Mouse (Mus musculus) heart, postnatal 0 days (tissue): ENCODE measurements around the gene Picalm.

Source experiments
- CTCF ChIP-seq: IDR thresholded peaks from 2 replicates; pipeline ENCODE4 v1.5.1; 2016; ENCODE audit warnings: antibody characterized with exemption, control low read depth, low read depth
- EP300 ChIP-seq: IDR thresholded peaks from 2 replicates; pipeline ENCODE4 v1.6.1; 2016; ENCODE audit warnings: antibody characterized with exemption, low read depth

DNA sequence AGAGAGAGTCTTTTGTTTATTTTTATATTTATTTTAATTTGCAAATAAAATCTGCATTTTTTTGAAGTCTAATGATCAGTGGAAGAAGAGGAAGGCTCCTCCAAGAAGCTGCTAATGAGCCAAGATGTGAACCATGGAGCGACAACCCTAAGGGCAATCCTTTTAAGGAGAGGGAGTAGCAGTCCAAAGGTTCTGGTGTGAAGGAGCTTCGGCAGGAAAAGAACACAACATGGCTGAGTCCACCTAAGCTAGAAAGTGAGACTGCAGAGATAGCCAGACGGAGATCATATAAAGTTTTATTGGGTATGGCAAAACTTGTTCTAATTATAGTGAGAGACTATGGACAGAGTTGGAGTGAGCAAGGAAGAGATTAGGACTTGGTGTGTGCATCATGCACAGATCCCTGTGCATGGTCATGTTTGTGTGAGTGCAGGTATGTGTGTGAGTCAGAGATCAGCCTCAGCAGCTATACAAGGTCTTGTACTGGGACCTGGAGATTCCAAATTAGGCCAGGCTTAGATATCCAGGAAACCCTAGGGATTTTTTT lies 29.3 kb upstream of the Picalm start:
- TF ChIP-seq CTCF (no peak), EP300 (no peak)
